Mouse (Mus musculus) forebrain, embryonic 13.5 days (tissue): ENCODE results near the gene Akap1. TPM values are rescaled to one million over a fixed set of nuclear protein-coding genes. Genes with fewer than 3 reads are reported as not detected.

ENCODE experiments used
- ATAC-seq: fragments of 200-750 bp; cut with Nextera tagmentation; 2 replicates; pipeline ENCODE4 v1.8.0; 2017
- H3K27ac ChIP-seq: fragments of 300-500 bp; sonication (generic); 2 replicates; pipeline ENCODE4 v1.5.1; 2015; ENCODE audit warnings: inconsistent platforms, mild to moderate bottlenecking, moderate library complexity
- H3K27me3 ChIP-seq: fragments of 300-500 bp; sonication (generic); 2 replicates; pipeline ENCODE4 v1.6.1; 2015; ENCODE audit warnings: mild to moderate bottlenecking, inconsistent platforms
- H3K36me3 ChIP-seq: fragments of 300-500 bp; sonication (generic); 2 replicates; pipeline ENCODE4 v1.6.1; 2015; ENCODE audit warnings: mild to moderate bottlenecking, inconsistent platforms; ENCODE audit not compliant: poor library complexity, severe bottlenecking
- H3K4me1 ChIP-seq: fragments of 300-500 bp; sonication (generic); 2 replicates; pipeline ENCODE4 v1.6.1; 2015; ENCODE audit warnings: inconsistent platforms
- H3K4me2 ChIP-seq: fragments of 300-500 bp; sonication (generic); 2 replicates; pipeline ENCODE4 v1.6.1; 2015; ENCODE audit warnings: inconsistent platforms, mild to moderate bottlenecking, moderate library complexity
- H3K4me3 ChIP-seq: fragments of 300-500 bp; sonication (generic); 2 replicates; pipeline ENCODE4 v1.5.1; 2015; ENCODE audit warnings: mild to moderate bottlenecking, inconsistent platforms
- H3K9ac ChIP-seq: fragments of 300-500 bp; sonication (generic); 2 replicates; pipeline ENCODE4 v1.6.1; 2015; ENCODE audit warnings: mild to moderate bottlenecking, inconsistent platforms
- H3K9me3 ChIP-seq: fragments of 300-500 bp; sonication (generic); replicated peaks from 2 replicates; pipeline ENCODE4 v1.6.1; 2016; ENCODE audit warnings: inconsistent platforms
- WGBS: fragments of 180-500 bp; shearing (Covaris S2); methylation state at CpG from one replicate; pipeline ENCODE4 v1.1.7; 2015; 5-methylcytosine and 5-hydroxymethylcytosine counted together
- polyA plus RNA-seq: library from polyadenylated mRNA; unstranded; fragments of >200 nt; fragmentation: Nextera tagmentation; extraction: Ambion mirVana; gene quantifications from 2 replicates; pipeline ENCODE4 v1.2.1, GENCODE M21; 2015

Gene Akap1
- polyA plus RNA-seq, 1 experiment from 2014 or later, result 21.8 TPM

DNA sequence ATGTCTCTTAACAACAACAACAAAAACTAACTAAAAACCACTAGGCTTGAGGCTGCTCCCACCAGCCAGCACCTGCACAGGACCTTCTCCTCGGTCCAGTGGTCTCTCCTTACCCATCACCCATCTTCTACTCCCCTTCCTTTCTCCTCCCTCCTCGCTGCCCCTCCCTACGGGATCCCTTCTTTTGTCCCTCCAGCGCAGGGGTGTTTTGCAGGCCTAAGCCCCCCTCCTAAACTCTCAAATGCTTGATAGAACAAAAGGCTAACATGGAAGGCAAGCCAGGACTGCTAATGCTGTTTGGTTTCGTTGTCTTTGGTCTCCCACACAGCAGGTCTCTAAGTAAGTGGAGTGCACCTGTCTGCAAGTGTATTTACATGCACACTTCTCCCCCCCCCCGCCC lies 44.1 kb downstream of the Akap1 start:
- Histone ChIP-seq H3K4me2 (peak overlapping the region; percentile 39), H3K9ac (peak overlapping the region; percentile 12; the same call in 1 of the 2 replicates)

DNA sequence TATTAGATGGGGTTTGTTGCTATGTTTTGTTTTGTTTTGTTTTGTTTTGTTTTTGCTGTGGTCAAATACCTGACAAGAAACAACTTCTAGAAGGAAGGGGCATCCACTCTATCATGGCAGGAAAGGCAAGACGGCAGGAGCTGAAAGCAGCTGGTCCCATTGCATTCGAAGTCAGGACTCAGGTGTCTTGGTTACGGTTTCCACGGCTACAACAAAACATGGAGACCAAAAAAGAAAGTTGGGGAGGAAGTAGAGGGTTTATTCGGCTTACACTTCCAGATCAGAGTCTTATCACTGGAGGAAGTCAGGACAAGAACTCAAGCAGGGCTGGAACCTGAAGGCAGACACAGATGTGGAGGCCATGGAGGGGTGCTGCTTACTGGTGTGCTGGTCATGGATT lies 47.3 kb downstream of the Akap1 start:
- Histone ChIP-seq H3K4me2 (no peak overlapping the region), H3K4me3 (no peak overlapping the region), H3K9me3 (no peaks in the 10 kb centered on the region), H3K4me1 (peaks cover 26% of the 10 kb centered on the region), H3K27ac (no peak overlapping the region), H3K9ac (no peak overlapping the region), H3K27me3 (no peaks in the 10 kb centered on the region), H3K36me3 (no peaks in the 10 kb centered on the region)
- WGBS, result 83% methylated on average over 5 of the region's 5 CpGs
- ATAC-seq, result no peak

More for the DNA sequence above, 44.1 kb downstream of the Akap1 start:
- Histone ChIP-seq H3K27ac (peak overlapping the region; percentile 61), H3K9me3 (no peaks in the 10 kb centered on the region), H3K36me3 (no peaks in the 10 kb centered on the region), H3K4me3 (no peak overlapping the region), H3K27me3 (no peaks in the 10 kb centered on the region), H3K4me1 (peaks cover 34% of the 10 kb centered on the region)
- ATAC-seq, result peak; percentile 22; the same call in 1 of the 2 replicates
- WGBS, result 5% methylated on average over 6 of the region's 6 CpGs

DNA sequence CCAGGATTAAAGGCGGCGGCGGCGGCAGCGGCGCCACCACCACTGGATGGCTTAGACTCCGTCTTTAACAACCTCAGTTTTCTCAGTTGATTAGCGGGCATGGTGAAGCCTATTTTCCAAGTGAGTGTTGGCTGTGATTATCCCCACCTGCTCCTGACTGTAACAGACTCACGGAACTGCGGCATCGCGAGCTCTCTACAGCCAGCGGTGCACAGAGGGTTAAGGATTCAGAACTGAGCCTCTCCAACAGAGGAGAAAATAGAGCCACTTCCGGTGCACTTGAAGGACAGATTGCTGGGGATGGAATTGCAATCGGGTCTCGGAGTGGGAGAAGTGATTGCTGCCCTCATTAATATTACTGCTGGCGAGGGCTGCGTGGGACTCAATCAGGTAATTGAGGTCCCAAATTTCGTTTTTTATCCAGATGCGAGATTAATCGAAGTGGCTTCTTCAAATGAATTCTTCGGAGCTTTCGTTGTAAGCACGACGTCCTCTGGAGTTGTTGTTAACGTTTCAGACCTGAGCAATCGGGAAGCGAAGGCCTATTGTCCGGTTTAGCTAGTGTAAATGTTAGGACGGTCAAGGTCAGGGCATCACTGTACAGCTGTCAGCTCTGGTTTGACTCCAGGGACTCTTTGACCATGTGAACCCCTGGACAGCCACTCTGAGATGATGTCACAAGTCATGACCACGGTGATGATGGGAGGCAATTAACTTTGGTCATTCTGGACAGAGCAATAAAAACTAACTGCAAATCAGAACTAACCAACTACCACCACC lies 61.0 kb downstream of the Akap1 start:
- no peaks in the 10 kb centered on the region for H3K27me3 ChIP-seq
- no peak overlapping the region for H3K27ac ChIP-seq
- no peak overlapping the region for H3K9ac ChIP-seq
- peaks cover 5% of the 10 kb centered on the region; the same call in 1 of the 2 replicates for H3K9me3 ChIP-seq
- H3K4me2 ChIP-seq, result peak overlapping the region; percentile 44
- H3K4me3 ChIP-seq, result no peak overlapping the region
- no peaks in the 10 kb centered on the region for H3K36me3 ChIP-seq
- no peak for ATAC-seq
- WGBS, result 60% methylated on average over 31 of the region's 31 CpGs
- no peaks in the 10 kb centered on the region; the same call in 1 of the 2 replicates for H3K4me1 ChIP-seq

DNA sequence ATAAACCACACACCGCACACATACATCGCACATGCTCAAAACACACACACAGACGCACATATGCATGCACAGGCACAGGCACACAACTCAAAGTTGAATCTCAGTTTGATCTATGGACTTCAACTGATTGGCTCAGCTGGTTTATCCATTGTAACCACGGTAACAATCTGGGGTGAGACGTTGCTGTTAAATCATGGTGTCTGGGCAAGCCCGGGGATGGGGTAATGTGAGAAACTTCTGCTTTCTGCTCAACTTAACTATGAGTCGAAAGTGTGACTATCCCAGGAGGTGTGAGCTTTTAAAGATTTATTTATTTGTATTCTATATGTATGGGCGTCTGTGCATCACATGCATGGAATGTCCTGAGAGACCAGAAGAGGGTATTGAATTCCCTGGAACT lies 68.2 kb downstream of the Akap1 start:
- ATAC-seq, result no peak
- H3K4me2 ChIP-seq, result no peak overlapping the region
- no peaks in the 10 kb centered on the region for H3K36me3 ChIP-seq
- no peak overlapping the region for H3K9ac ChIP-seq
- H3K27ac ChIP-seq, result no peak overlapping the region
- 91% methylated on average over 8 of the region's 8 CpGs for WGBS
- H3K9me3 ChIP-seq, result no peaks in the 10 kb centered on the region
- no peaks in the 10 kb centered on the region for H3K27me3 ChIP-seq
- no peak overlapping the region for H3K4me3 ChIP-seq
- H3K4me1 ChIP-seq, result no peaks in the 10 kb centered on the region

DNA sequence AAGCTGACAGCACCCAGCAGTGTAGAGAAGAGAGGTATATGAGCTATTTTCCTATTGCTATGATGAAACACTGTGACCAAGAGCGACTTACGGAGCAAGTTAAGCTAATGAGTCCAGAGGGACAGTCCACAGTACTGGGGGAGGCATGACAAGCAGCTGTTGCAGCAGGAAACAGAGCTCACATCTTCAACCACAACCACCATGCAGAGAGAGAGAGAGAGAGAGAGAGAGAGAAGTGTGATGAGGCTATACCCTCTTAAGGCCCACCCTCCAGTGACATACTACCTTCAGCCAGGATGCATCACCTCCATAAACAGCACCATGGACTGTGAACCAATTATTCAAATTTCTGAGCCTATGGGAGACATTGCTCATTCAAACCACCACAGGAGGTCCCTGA lies 74.5 kb downstream of the Akap1 start:
- H3K4me1 ChIP-seq, result no peaks in the 10 kb centered on the region
- H3K4me3 ChIP-seq, result no peak overlapping the region
- no peaks in the 10 kb centered on the region for H3K9me3 ChIP-seq
- no peak overlapping the region for H3K4me2 ChIP-seq
- no peaks in the 10 kb centered on the region for H3K36me3 ChIP-seq
- 86% methylated on average over 2 of the region's 2 CpGs for WGBS
- ATAC-seq, result no peak
- no peak overlapping the region for H3K27ac ChIP-seq
- H3K9ac ChIP-seq, result no peak overlapping the region
- no peaks in the 10 kb centered on the region for H3K27me3 ChIP-seq

DNA sequence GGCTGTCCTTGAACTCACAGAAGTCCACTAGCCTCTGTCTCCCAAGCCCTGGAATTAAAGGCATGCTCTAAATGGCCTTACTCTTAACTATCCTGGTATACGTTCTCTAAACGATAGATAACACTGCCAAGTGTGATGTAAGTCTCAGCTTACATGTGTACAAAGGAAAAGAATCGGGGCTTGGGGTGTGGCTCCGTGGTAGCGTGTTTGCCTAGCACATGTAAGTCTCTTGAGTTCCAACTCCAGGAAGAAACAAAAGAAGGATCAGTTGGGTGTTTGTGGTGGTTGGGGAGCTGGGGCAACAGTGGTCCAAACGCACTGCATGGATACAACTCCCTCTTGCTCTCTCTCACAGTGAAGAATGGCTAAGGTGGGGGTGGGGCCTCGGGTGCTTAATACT lies 77.6 kb downstream of the Akap1 start:
- 91% methylated on average over 7 of the region's 7 CpGs for WGBS

DNA sequence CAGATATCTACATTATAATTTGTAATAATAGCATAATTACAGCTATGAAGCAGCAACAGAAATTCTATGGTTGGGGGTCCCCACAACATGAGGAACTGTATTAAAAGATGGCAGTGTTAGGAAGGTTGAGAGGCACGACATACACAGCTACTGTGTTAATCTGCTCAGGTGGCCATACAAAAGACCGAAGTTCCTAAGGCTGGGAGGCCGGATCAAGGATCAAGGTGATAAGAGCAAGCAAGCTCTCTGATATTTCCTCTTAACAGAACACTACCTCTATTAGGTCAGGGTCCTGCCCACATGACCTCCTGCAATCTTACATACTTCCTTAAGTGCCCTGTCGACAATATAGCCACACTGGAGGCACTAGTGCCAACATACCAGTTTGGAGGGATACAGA lies 80.9 kb downstream of the Akap1 start:
- no peaks in the 10 kb centered on the region for H3K4me1 ChIP-seq
- H3K4me2 ChIP-seq, result no peak overlapping the region
- H3K36me3 ChIP-seq, result no peaks in the 10 kb centered on the region
- WGBS, result 87% methylated on average over 4 of the region's 4 CpGs
- no peak overlapping the region for H3K9ac ChIP-seq
- H3K27ac ChIP-seq, result no peak overlapping the region
- no peaks in the 10 kb centered on the region for H3K9me3 ChIP-seq
- H3K27me3 ChIP-seq, result no peaks in the 10 kb centered on the region
- ATAC-seq, result no peak
- no peak overlapping the region for H3K4me3 ChIP-seq

More for the DNA sequence above, 77.6 kb downstream of the Akap1 start:
- Histone ChIP-seq H3K4me1 (no peaks in the 10 kb centered on the region), H3K36me3 (no peaks in the 10 kb centered on the region), H3K27ac (no peak overlapping the region), H3K4me2 (no peak overlapping the region), H3K9ac (no peak overlapping the region), H3K27me3 (no peaks in the 10 kb centered on the region), H3K4me3 (no peak overlapping the region), H3K9me3 (no peaks in the 10 kb centered on the region)
- ATAC-seq, result no peak

DNA sequence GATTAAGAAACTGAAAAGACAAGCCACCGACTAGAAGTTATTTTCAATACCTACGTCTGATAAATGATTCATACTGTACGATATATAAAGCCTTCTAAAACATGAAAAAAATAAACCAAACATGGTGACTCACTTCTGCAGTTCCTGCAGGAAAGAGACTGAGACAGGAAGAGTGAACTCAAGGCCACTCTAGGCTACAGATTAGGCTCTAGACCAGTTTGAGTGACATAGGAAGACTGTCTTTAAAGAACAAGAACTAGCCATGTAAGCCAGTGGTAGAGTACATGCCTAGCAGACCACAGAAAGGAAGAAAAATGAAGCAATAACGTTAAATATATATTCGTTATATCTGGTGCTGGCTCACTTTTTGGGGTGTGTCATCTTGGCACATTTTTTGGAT lies 81.9 kb downstream of the Akap1 start:
- Histone ChIP-seq H3K4me2 (no peak overlapping the region), H3K27me3 (no peaks in the 10 kb centered on the region), H3K9me3 (no peaks in the 10 kb centered on the region), H3K9ac (no peak overlapping the region), H3K36me3 (no peaks in the 10 kb centered on the region), H3K4me1 (no peaks in the 10 kb centered on the region), H3K4me3 (no peak overlapping the region), H3K27ac (no peak overlapping the region)
- WGBS, result 96% methylated on average over 5 of the region's 5 CpGs
- ATAC-seq, result no peak

Other genes with a start within 250 kb of the Akap1 start
- gene Msi2, start 146.1 kb downstream of the Akap1 start, polyA plus RNA-seq, result 31.5 and 36.5 TPM in 2 replicates
- 35.9 and 36.5 TPM in 2 replicates for gene Scpep1, start 90.9 kb upstream of the Akap1 start, polyA plus RNA-seq
- gene Elobl, start 102.3 kb upstream of the Akap1 start, polyA plus RNA-seq, result not detected in 2 replicates
- 21.1 and 25.2 TPM in 2 replicates for gene Coil, start 105.7 kb upstream of the Akap1 start, polyA plus RNA-seq
- 2.4 and 3.0 TPM in 2 replicates for gene Trim25, start 134.8 kb upstream of the Akap1 start, polyA plus RNA-seq
- gene Dgke, start 202.3 kb upstream of the Akap1 start, polyA plus RNA-seq, result 8.7 and 9.9 TPM in 2 replicates
- not detected in 2 replicates for gene Gm525, start 209.3 kb upstream of the Akap1 start, polyA plus RNA-seq